Mouse (Mus musculus): ENCODE results near the gene Hnf4a.

Gene Hnf4a

DNA sequence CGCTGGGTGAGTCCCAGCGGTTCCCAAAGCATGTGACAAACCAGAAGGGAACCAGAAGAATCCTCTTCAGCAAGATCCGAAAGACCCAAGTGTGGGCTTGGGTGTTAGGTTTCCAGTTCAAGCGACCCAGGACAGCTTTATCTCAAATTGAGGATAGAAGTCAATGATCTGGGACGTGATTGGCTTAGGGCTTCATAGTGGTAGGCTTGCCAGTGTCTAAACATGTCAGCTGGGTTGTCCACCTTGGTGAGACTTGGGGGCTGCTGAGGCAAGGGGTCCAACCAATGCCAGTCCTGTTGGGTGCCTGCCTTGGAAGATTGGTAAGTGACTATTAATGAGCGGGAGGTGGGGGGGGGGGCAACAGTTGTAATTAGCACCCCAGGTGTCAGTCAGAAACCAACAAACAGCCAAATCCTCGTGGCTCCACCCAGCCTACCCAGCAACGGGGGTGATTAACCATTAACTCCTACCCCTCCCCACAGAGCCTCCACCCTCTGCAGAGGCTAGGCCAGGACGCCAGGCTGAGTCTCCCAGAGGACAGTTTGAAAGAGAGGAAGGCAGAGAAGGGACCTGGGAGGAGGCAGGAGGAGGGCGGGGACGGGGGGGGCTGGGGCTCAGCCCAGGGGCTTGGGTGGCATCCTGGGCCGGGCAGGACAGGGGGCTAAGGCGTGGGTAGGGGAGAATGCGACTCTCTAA, 40.2 kb downstream of the Hnf4a start:
- Histone ChIP-seq H3K4me1 (replicated peaks; ENCODE audit: low read depth, low read length) (no peaks in the 10 kb centered on the region; the same call in 1 of the 2 replicates), H3K4me3 (replicated peaks; ENCODE audit: low read length) (no peak overlapping the region; the same call in 1 of the 2 replicates), H3K36me3 (ENCODE audit: insufficient read depth, low read length) (no peaks in the 10 kb centered on the region), H3K9me3 (ENCODE audit: low read length) (no peaks in the 10 kb centered on the region), H3K27me3 (ENCODE audit: insufficient read depth, low read length) (peaks cover 11% of the 10 kb centered on the region)
- no peak for TF ChIP-seq CTCF (conservative IDR thresholded peaks at IDR 0.05; ENCODE audit: low read length)
- TF ChIP-seq POU5F1 (IDR thresholded peaks at IDR 0.05; ENCODE audit: borderline replicate concordance, low read length) = no peak
- TF ChIP-seq NANOG (IDR thresholded peaks at IDR 0.05; ENCODE audit: borderline replicate concordance, low read length) = no peak

DNA sequence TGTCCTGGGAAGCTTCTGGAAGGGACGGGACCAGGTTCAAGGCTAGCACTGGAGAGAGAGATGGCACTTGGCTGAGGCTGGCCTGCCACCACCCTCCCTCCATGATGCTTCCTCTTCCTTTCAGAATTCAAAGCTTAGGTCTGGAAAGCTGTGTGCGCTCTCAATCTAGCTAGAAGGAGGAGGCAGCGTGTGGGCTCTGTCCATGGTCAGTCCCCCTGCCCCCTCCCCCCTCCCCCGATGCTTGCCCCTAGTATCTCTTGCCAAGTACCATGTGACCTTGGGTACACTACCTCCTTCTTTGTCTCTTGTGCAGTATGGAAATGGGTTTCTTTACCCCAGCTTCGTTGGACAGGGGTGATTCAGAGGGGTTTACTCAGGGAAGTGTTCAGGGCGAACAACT, 42.2 kb downstream of the Hnf4a start:
- Histone ChIP-seq H3K4me3 (replicated peaks; ENCODE audit: low read length) (no peak overlapping the region), H3K4me1 (replicated peaks; ENCODE audit: low read depth, low read length) (no peaks in the 10 kb centered on the region; the same call in 1 of the 2 replicates), H3K9me3 (ENCODE audit: low read length) (no peaks in the 10 kb centered on the region), H3K36me3 (ENCODE audit: insufficient read depth, low read length) (no peaks in the 10 kb centered on the region), H3K27me3 (ENCODE audit: insufficient read depth, low read length) (peaks cover 10% of the 10 kb centered on the region)
- TF ChIP-seq CTCF (conservative IDR thresholded peaks at IDR 0.05; ENCODE audit: low read length) (no peak), POU5F1 (IDR thresholded peaks at IDR 0.05; ENCODE audit: borderline replicate concordance, low read length) (no peak), NANOG (IDR thresholded peaks at IDR 0.05; ENCODE audit: borderline replicate concordance, low read length) (no peak)

DNA sequence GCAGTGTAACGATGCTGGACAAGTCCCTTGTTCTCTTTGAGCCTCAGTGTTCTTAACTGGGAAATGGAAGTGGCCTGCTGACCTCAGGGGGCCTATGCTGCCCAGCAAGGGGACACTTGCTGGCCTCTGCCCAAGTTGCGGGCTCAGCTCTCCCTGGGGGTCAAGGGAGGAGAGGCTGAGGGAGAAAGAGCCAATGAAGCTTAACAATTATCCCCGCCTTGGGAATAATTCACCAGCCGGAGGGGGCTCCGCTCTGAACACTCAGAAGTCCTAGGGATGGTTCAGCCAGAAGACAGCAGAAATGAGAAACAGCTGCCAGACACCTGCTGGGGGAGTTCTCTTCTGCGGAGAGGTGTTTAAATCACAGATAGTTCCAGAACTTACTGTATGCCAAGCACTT, 43.2 kb downstream of the Hnf4a start:
- H3K36me3 ChIP-seq (ENCODE audit: insufficient read depth, low read length) = no peaks in the 10 kb centered on the region
- H3K4me1 ChIP-seq (replicated peaks; ENCODE audit: low read depth, low read length) = no peaks in the 10 kb centered on the region; the same call in 1 of the 2 replicates
- TF ChIP-seq POU5F1 (IDR thresholded peaks at IDR 0.05; ENCODE audit: borderline replicate concordance, low read length) (no peak), CTCF (conservative IDR thresholded peaks at IDR 0.05; ENCODE audit: low read length) (no peak), NANOG (IDR thresholded peaks at IDR 0.05; ENCODE audit: borderline replicate concordance, low read length) (no peak)
- no peaks in the 10 kb centered on the region for H3K9me3 ChIP-seq (ENCODE audit: low read length)
- peaks cover 12% of the 10 kb centered on the region for H3K27me3 ChIP-seq (ENCODE audit: insufficient read depth, low read length)
- H3K4me3 ChIP-seq (replicated peaks; ENCODE audit: low read length) = no peak overlapping the region

DNA sequence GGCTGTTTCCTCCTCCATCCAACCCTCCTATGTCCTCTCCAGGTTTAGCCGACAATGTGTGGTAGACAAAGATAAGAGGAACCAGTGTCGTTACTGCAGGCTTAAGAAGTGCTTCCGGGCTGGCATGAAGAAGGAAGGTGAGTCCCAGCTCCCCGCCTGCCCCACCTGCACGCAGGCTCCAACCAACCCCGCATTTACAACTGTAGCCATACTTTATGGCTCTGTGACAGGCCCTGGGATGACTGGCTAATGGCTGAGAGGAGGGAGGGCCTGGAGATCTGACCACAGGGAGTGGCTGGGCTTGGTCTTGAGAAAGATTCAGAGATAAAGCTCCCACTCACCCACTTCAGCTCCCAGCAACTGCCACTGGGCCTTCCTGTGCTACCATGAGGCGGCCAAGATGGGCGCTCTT, 45.9 kb downstream of the Hnf4a start:
- Histone ChIP-seq H3K4me3 (replicated peaks; ENCODE audit: low read length) (no peak overlapping the region), H3K9me3 (ENCODE audit: low read length) (no peaks in the 10 kb centered on the region), H3K36me3 (ENCODE audit: insufficient read depth, low read length) (no peaks in the 10 kb centered on the region), H3K27me3 (ENCODE audit: insufficient read depth, low read length) (peaks cover 9% of the 10 kb centered on the region), H3K4me1 (replicated peaks; ENCODE audit: low read depth, low read length) (no peaks in the 10 kb centered on the region)
- TF ChIP-seq NANOG (IDR thresholded peaks at IDR 0.05; ENCODE audit: borderline replicate concordance, low read length) (no peak), CTCF (conservative IDR thresholded peaks at IDR 0.05; ENCODE audit: low read length) (no peak), POU5F1 (IDR thresholded peaks at IDR 0.05; ENCODE audit: borderline replicate concordance, low read length) (no peak)

DNA sequence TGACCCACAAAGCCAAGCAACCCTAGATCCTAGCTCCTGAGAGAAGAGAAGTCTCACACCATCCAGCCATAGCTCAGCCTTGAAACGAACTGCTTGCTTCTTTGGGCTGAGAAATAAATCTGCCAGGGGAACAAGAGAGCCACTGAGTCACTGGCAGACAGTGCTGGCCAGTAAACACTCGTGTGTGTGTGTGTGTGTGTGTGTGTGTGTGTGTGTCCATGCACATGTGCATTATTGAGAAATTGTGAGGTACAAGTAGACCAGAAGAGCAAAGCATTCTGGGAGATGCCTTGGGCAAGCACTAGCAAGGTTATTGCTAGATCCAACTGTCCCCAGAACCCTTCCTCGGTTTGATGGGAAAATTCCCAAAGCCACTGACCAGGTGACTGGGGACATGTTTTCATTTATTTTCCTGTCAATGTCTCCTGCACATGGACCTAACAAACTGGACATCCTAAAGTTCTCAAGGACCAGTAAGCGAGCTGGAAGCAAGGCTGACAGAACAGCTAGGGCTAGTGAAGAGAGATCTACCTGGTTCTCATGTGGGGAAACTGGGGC, 47.9 kb downstream of the Hnf4a start:
- Histone ChIP-seq H3K4me1 (replicated peaks; ENCODE audit: low read depth, low read length) (no peaks in the 10 kb centered on the region), H3K27me3 (ENCODE audit: insufficient read depth, low read length) (peaks cover 15% of the 10 kb centered on the region), H3K36me3 (ENCODE audit: insufficient read depth, low read length) (no peaks in the 10 kb centered on the region), H3K4me3 (replicated peaks; ENCODE audit: low read length) (no peak overlapping the region), H3K9me3 (ENCODE audit: low read length) (no peaks in the 10 kb centered on the region)
- TF ChIP-seq NANOG (IDR thresholded peaks at IDR 0.05; ENCODE audit: borderline replicate concordance, low read length) (no peak), POU5F1 (IDR thresholded peaks at IDR 0.05; ENCODE audit: borderline replicate concordance, low read length) (no peak), CTCF (conservative IDR thresholded peaks at IDR 0.05; ENCODE audit: low read length) (no peak)

DNA sequence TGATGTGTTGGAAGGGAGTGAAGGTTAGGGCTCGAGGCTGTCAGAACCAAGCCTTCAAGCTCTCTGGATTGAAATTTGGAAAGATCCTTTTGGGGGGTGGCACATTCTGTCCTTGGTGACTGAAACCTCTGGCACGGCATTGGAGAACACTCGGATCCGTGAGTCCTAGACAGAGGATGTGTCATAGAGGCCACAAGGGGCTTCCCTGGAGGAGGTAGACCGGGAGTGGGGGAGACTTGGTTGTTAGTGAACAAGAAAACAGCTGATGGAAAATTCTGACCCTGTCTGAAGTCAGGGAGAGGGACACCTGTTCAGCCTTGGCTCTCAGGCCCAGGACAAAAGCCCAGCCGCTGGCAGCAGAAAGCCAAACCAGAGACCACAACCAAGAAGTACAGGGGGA, 48.4 kb downstream of the Hnf4a start:
- Histone ChIP-seq H3K36me3 (ENCODE audit: insufficient read depth, low read length) (no peaks in the 10 kb centered on the region), H3K9me3 (ENCODE audit: low read length) (no peaks in the 10 kb centered on the region), H3K27me3 (ENCODE audit: insufficient read depth, low read length) (peaks cover 10% of the 10 kb centered on the region), H3K4me3 (replicated peaks; ENCODE audit: low read length) (no peak overlapping the region), H3K4me1 (replicated peaks; ENCODE audit: low read depth, low read length) (no peaks in the 10 kb centered on the region)
- TF ChIP-seq NANOG (IDR thresholded peaks at IDR 0.05; ENCODE audit: borderline replicate concordance, low read length) (no peak), POU5F1 (IDR thresholded peaks at IDR 0.05; ENCODE audit: borderline replicate concordance, low read length) (no peak), CTCF (conservative IDR thresholded peaks at IDR 0.05; ENCODE audit: low read length) (no peak)

DNA sequence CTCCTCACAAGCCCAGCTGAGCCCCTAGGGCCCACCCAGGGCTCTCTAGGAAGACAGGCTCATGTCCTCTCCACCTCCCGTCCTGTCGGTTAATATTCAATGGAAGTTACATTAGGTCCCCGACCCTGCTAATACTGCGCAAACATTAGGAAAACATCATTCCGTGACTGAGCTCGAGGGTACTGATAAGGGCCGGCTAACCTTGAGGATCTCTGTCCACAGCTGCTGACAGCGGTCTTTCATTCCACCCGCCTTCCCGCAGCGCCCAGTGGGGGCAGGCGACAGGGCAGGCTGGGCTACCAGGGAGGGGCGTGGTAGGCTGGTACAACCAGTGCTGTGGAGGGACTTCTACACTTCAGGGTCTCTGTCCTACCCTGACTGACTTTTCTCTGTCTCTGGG, 48.8 kb downstream of the Hnf4a start:
- H3K27me3 ChIP-seq (ENCODE audit: insufficient read depth, low read length) = peaks cover 8% of the 10 kb centered on the region; the same call in 1 of the 2 replicates
- H3K36me3 ChIP-seq (ENCODE audit: insufficient read depth, low read length) = no peaks in the 10 kb centered on the region
- TF ChIP-seq CTCF (conservative IDR thresholded peaks at IDR 0.05; ENCODE audit: low read length) (no peak), POU5F1 (IDR thresholded peaks at IDR 0.05; ENCODE audit: borderline replicate concordance, low read length) (no peak), NANOG (IDR thresholded peaks at IDR 0.05; ENCODE audit: borderline replicate concordance, low read length) (no peak)
- no peak overlapping the region for H3K4me3 ChIP-seq (replicated peaks; ENCODE audit: low read length)
- no peaks in the 10 kb centered on the region for H3K4me1 ChIP-seq (replicated peaks; ENCODE audit: low read depth, low read length)
- H3K9me3 ChIP-seq (ENCODE audit: low read length) = no peaks in the 10 kb centered on the region

DNA sequence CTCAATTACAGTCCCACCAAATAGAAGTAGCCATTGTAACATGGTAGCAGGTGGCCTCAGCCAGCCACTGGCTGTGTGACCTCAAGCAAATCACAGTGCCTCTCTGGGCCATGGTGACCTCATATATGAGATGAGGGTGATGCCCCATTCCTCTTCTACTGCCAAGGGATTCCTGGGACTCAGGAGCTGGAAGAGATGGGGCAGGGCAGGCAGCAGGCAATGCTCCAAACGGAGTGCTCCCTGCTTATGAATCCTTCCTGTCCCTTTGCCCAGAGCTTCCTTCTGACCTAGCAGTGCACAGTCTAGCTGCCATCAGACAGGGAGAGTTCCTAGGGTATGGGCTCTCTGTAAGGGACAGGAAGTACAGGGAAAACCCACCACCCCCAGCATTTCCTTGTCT, 51.9 kb downstream of the Hnf4a start:
- no peaks in the 10 kb centered on the region for H3K36me3 ChIP-seq (ENCODE audit: insufficient read depth, low read length)

More for the DNA sequence above, 51.9 kb downstream of the Hnf4a start:
- TF ChIP-seq CTCF (conservative IDR thresholded peaks at IDR 0.05; ENCODE audit: low read length) = no peak
- TF ChIP-seq POU5F1 (IDR thresholded peaks at IDR 0.05; ENCODE audit: borderline replicate concordance, low read length) = no peak
- no peak for TF ChIP-seq NANOG (IDR thresholded peaks at IDR 0.05; ENCODE audit: borderline replicate concordance, low read length)
- Histone ChIP-seq H3K4me3 (replicated peaks; ENCODE audit: low read length) (no peak overlapping the region), H3K4me1 (replicated peaks; ENCODE audit: low read depth, low read length) (no peaks in the 10 kb centered on the region), H3K9me3 (ENCODE audit: low read length) (no peaks in the 10 kb centered on the region), H3K27me3 (ENCODE audit: insufficient read depth, low read length) (peaks cover 13% of the 10 kb centered on the region; the same call in 1 of the 2 replicates)
